8 mouse cellular contexts compared by ENCODE assay signal in genomic region chr2:3629741-3630140, GRCm38 (mm10). TPM values are rescaled to one million over a fixed set of nuclear protein-coding genes. Genes with fewer than 3 reads are reported as not detected.
DNase-seq lines count a peak whose midpoint lies in the region; ATAC-seq and TF ChIP-seq lines count a peak whose summit lies in the region.

No protein-coding gene starts in this region.

- 80% methylated on average over 5 of the region's 5 CpGs for WGBS in liver, embryonic 11.5 days
- 86% methylated on average over 5 of the region's 5 CpGs for WGBS in spleen, adult 2 months
- 93% methylated on average over 5 of the region's 5 CpGs for WGBS in forebrain, embryonic 15.5 days
- WGBS in forebrain, embryonic 10.5 days, result 87% methylated on average over 5 of the region's 5 CpGs

- no peaks in the 10 kb centered on the region for H3K4me1 ChIP-seq in liver, embryonic 11.5 days (replicated peaks; ENCODE audit: control insufficient read depth, insufficient read depth, low read length)
- H3K4me1 ChIP-seq in spleen, adult 2 months (ENCODE audit: control insufficient read depth, insufficient read depth, insufficient read length), result no peaks in the 10 kb centered on the region; the same call in 1 of the 2 replicates
- H3K4me1 ChIP-seq in forebrain, embryonic 15.5 days, result no peaks in the 10 kb centered on the region
- H3K4me1 ChIP-seq in forebrain, embryonic 10.5 days, result no peaks in the 10 kb centered on the region

- ATAC-seq in liver, embryonic 11.5 days (replicated peaks; ENCODE audit: low FRiP score), result no peak
- no peak for ATAC-seq in forebrain, embryonic 15.5 days (replicated peaks)

- H3K9ac ChIP-seq in liver, embryonic 11.5 days (ENCODE audit: low read depth, low read length), result no peak overlapping the region
- no peak overlapping the region for H3K9ac ChIP-seq in forebrain, embryonic 15.5 days (replicated peaks)

- no peak overlapping the region for H3K4me2 ChIP-seq in liver, embryonic 11.5 days
- H3K4me2 ChIP-seq in forebrain, embryonic 15.5 days (replicated peaks), result no peak overlapping the region

- TF ChIP-seq POLR2A in spleen, adult 2 months (IDR thresholded peaks at IDR 0.05; ENCODE audit: low read depth, low read length), result no peak

- no peak overlapping the region for H3K27ac ChIP-seq in liver, embryonic 11.5 days (ENCODE audit: low read depth, low read length)
- no peak overlapping the region for H3K27ac ChIP-seq in spleen, adult 2 months (ENCODE audit: insufficient read depth, low read length)
- no peak overlapping the region for H3K27ac ChIP-seq in forebrain, embryonic 15.5 days (replicated peaks)
- no peak overlapping the region for H3K27ac ChIP-seq in forebrain, embryonic 10.5 days

- DNase-seq in cerebellum, postnatal 10 days, result peak; percentile 33 to 47
- no peak for DNase-seq in cerebellum, adult 8-10 months
- peak; percentile 29 for DNase-seq in liver
- no peak for DNase-seq in liver, embryonic 11.5 days (ENCODE audit: low spot score)
- DNase-seq in T-cell, adult 2 months (ENCODE audit: low spot score), result peak; percentile 44
- DNase-seq in spleen, adult 2 months (ENCODE audit: low read depth in 1 of 2, low spot score in 2 of 2), result no peak
- no peak for DNase-seq in forebrain, embryonic 10.5 days (ENCODE audit: extremely low spot score, low spot score)

- H3K36me3 ChIP-seq in liver, embryonic 11.5 days (ENCODE audit: control insufficient read depth, insufficient read depth, low read length), result no peaks in the 10 kb centered on the region
- H3K36me3 ChIP-seq in spleen, adult 2 months (ENCODE audit: control insufficient read depth, insufficient read depth, low read length), result no peaks in the 10 kb centered on the region
- H3K36me3 ChIP-seq in forebrain, embryonic 15.5 days, result no peaks in the 10 kb centered on the region
- H3K36me3 ChIP-seq in forebrain, embryonic 10.5 days (replicated peaks), result no peaks in the 10 kb centered on the region

- H3K27me3 ChIP-seq in liver, embryonic 11.5 days (replicated peaks; ENCODE audit: control insufficient read depth, insufficient read depth, low read length), result no peaks in the 10 kb centered on the region
- H3K27me3 ChIP-seq in spleen, adult 2 months (ENCODE audit: control insufficient read depth, insufficient read depth, low read length), result no peaks in the 10 kb centered on the region
- no peaks in the 10 kb centered on the region for H3K27me3 ChIP-seq in forebrain, embryonic 15.5 days
- no peaks in the 10 kb centered on the region for H3K27me3 ChIP-seq in forebrain, embryonic 10.5 days (ENCODE audit: poor library complexity, severe bottlenecking)

- TF ChIP-seq CTCF in spleen, adult 2 months (IDR thresholded peaks at IDR 0.05; ENCODE audit: extremely low read depth, insufficient read depth, insufficient read length, insufficient replicate concordance), result 0 out of 2 replicates have a peak, but pooled peaks have one; percentile 11

- no peak overlapping the region for H3K4me3 ChIP-seq in liver, embryonic 11.5 days (ENCODE audit: low read depth, low read length)
- no peak overlapping the region for H3K4me3 ChIP-seq in spleen, adult 2 months (ENCODE audit: extremely low read depth, insufficient read depth, insufficient read length)
- no peak overlapping the region for H3K4me3 ChIP-seq in forebrain, embryonic 15.5 days
- no peak overlapping the region for H3K4me3 ChIP-seq in forebrain, embryonic 10.5 days

- H3K9me3 ChIP-seq in liver, embryonic 11.5 days (ENCODE audit: control insufficient read depth, low read length), result no peaks in the 10 kb centered on the region
- no peaks in the 10 kb centered on the region for H3K9me3 ChIP-seq in forebrain, embryonic 15.5 days
- no peaks in the 10 kb centered on the region; the same call in 1 of the 2 replicates for H3K9me3 ChIP-seq in forebrain, embryonic 10.5 days

RNA-seq across cellular contexts. Expression of gene Fam107b, which starts 59.5 kb away (rescaled TPM):
- polyA plus RNA-seq in liver, embryonic 11.5 days (2014; fragmentation: Nextera tagmentation; extraction: Ambion mirVana), result 36.0 and 36.3 TPM in 2 replicates
- 25.9 and 46.4 TPM in 2 replicates for polyA plus RNA-seq in spleen, adult 2 months (2012; rRNA removed)
- 58.9 and 60.4 TPM in 2 replicates for polyA plus RNA-seq in forebrain, embryonic 15.5 days (2015; fragmentation: Nextera tagmentation; extraction: Ambion mirVana)
- 42.6 and 43.1 TPM in 2 replicates for polyA plus RNA-seq in forebrain, embryonic 10.5 days (2016; fragmentation: Nextera tagmentation; extraction: Ambion mirVana)

Comparison
In these comparisons a context has a peak if more than half of its experiments do, and no peak if none do; other contexts are left out.
1. DNase-seq: peak in cerebellum, postnatal 10 days (2 of 2), liver (single experiment) and T-cell, adult 2 months (single experiment); none in cerebellum, adult 8-10 months (single experiment), liver, embryonic 11.5 days (single experiment), spleen, adult 2 months (0 of 2) and forebrain, embryonic 10.5 days (single experiment).